Mouse (Mus musculus) bone marrow macrophage, adult 2 months (primary cell): Measurements from ENCODE around the gene Tas2r135.

Experiments used
- CTCF ChIP-seq: IDR thresholded peaks from 2 replicates; pipeline ENCODE4 v1.5.1; 2012; ENCODE audit warnings: low read depth, mild to moderate bottlenecking, low read length, moderate library complexity
- POLR2A ChIP-seq: IDR thresholded peaks from 2 replicates; pipeline ENCODE4 v1.6.1; 2012; ENCODE audit warnings: mild to moderate bottlenecking, low read depth, low read length, borderline replicate concordance

GRCm38 (mm10) chr6:42419443-42419842, 14.2 kb downstream of the Tas2r135 start:
- TF ChIP-seq POLR2A = no peak
- no peak for TF ChIP-seq CTCF
